Mouse (Mus musculus) urinary bladder, adult 2 months (tissue): ENCODE results near the gene Ucp1. TPM values are rescaled to one million over a fixed set of nuclear protein-coding genes. Genes with fewer than 3 reads are reported as not detected.
"Not testable (repeated sequence)": the region's sequence is repeated elsewhere in the genome, so short reads cannot be mapped to it uniquely, and the experiment has no call there.

ENCODE experiments used
- DNase-seq: peaks from one replicate; pipeline ENCODE4 v3.0.0; 2022; ENCODE audit warnings: low spot score
- polyA plus RNA-seq: library from polyadenylated mRNA; depleted of rRNA; stranded (reverse); fragments of >200 nt; gene quantifications from 2 replicates; pipeline ENCODE4 v1.2.3, GENCODE M21; 2012; rRNA removed

Gene Ucp1
- 0.14 and 0.15 TPM in 2 replicates for polyA plus RNA-seq

GRCm38 (mm10) chr8:83290176-83290575 lies at the start of gene Ucp1:
Gene Ucp1, plus strand, starts transcription at chr8:83290352.
- DNase-seq, result no peak

GRCm38 (mm10) chr8:83244151-83244550 lies 46.0 kb upstream of the Ucp1 start:
- no peak for DNase-seq

GRCm38 (mm10) chr8:83250858-83251257 lies 39.3 kb upstream of the Ucp1 start:
- no peak for DNase-seq

- no peak for DNase-seq
These were observed 38.5 kb upstream of the Ucp1 start for GRCm38 (mm10) chr8:83251362-83252246.

- DNase-seq, result no peak
These were observed 37.4 kb upstream of the Ucp1 start for GRCm38 (mm10) chr8:83252791-83253190.

- DNase-seq, result no peak
These were observed 32.5 kb upstream of the Ucp1 start for GRCm38 (mm10) chr8:83257631-83258030.

GRCm38 (mm10) chr8:83260418-83261215 lies 29.5 kb upstream of the Ucp1 start:
- DNase-seq, result no peak

GRCm38 (mm10) chr8:83271172-83271571 lies 19.0 kb upstream of the Ucp1 start:
- DNase-seq, result no peak

GRCm38 (mm10) chr8:83272464-83272863 lies 17.7 kb upstream of the Ucp1 start:
- DNase-seq, result no peak

- DNase-seq, result no peak
These were observed 15.7 kb upstream of the Ucp1 start for GRCm38 (mm10) chr8:83274470-83274869.

GRCm38 (mm10) chr8:83278431-83278830 lies 11.7 kb upstream of the Ucp1 start:
- DNase-seq, result no peak

- no peak for DNase-seq
These were observed 4.8 kb upstream of the Ucp1 start for GRCm38 (mm10) chr8:83285391-83285790.

- DNase-seq, result no peak
These were observed 7.2 kb downstream of the Ucp1 start for GRCm38 (mm10) chr8:83297375-83297774.

- no peak for DNase-seq
These were observed 10.0 kb downstream of the Ucp1 start for GRCm38 (mm10) chr8:83300135-83300534.

GRCm38 (mm10) chr8:83304946-83305345 lies 14.8 kb downstream of the Ucp1 start:
- DNase-seq, result no peak

- no peak for DNase-seq
These were observed 19.7 kb downstream of the Ucp1 start for GRCm38 (mm10) chr8:83309836-83310235.

GRCm38 (mm10) chr8:83315084-83315483 lies 24.9 kb downstream of the Ucp1 start:
- not testable (repeated sequence) for DNase-seq

- no peak for DNase-seq
These were observed 25.5 kb downstream of the Ucp1 start for GRCm38 (mm10) chr8:83315691-83316090.

GRCm38 (mm10) chr8:83320543-83320942 lies 30.4 kb downstream of the Ucp1 start:
- no peak for DNase-seq

GRCm38 (mm10) chr8:83322374-83322773 lies 32.2 kb downstream of the Ucp1 start:
- DNase-seq, result no peak

- no peak for DNase-seq
These were observed 32.9 kb downstream of the Ucp1 start for GRCm38 (mm10) chr8:83323056-83323455.

- no peak for DNase-seq
These were observed 37.7 kb downstream of the Ucp1 start for GRCm38 (mm10) chr8:83327889-83328288.

GRCm38 (mm10) chr8:83331567-83331898 lies 41.4 kb downstream of the Ucp1 start:
- no peak for DNase-seq
